Mouse (Mus musculus) urinary bladder, postnatal 25 days (tissue): ENCODE results near the gene Cdk13.
A peak's percentile ranks its signal among the peaks of the same experiment; 100 is the strongest.

ENCODE experiments used
- DNase-seq: peaks from one replicate; pipeline ENCODE4 v3.0.0; 2022; ENCODE audit warnings: low spot score

The Cdk13 gene

GRCm38 (mm10) chr13:17754997-17755396 lies 49.9 kb downstream of the Cdk13 start:
- DNase-seq = no peak

- no peak for DNase-seq
Observed at GRCm38 (mm10) chr13:17728798-17729197, 76.1 kb downstream of the Cdk13 start.

- no peak for DNase-seq
Observed at GRCm38 (mm10) chr13:17727922-17728321, 77.0 kb downstream of the Cdk13 start.

DNA sequence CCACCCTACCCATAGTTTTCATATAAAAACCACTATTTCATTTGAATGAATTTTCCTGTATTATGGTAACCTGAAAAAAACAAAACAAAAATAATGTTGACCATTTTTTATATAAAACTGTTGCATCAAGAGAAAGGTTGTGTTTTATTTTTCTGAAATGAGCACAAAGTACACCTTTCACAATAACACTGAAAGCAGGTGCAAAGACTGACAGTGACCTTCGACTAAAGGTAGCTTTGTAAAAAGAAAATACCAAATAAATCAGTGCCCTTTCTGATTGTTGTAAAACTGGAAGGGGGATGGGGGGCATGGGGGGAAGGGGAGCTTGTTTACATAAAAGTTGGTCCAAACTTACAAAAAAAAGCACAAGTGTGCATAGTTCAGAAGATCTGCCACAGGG lies 87.5 kb downstream of the Cdk13 start:
- DNase-seq = no peak

DNA sequence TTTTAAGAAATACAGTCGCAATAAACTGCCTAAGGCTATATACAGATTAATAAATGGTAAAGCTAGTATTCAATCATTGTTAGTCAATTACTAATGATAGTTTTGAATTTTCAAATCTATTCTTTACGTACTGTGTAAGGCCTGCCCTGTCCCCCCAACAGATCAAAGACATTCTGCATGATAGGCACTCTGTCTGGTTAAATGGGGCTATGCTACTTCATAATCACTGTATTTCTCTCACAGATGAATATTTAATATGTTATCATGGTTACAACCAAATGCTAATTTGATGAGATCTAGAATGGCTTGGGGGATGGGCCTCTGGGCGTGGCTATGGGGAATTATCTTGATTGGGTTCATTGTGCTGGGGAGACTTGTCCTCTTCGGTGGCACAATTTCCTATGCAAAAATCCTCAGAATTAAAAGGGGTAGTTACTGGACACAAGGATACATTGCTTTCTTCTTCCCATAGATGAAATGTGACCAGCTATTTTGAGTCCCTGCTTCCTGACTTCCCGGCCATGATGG lies 96.0 kb downstream of the Cdk13 start:
- no peak for DNase-seq

- no peak for DNase-seq
Observed at GRCm38 (mm10) chr13:17705188-17705826, 99.6 kb downstream of the Cdk13 start.

- DNase-seq = no peak
Observed at GRCm38 (mm10) chr13:17702311-17702710, 102.6 kb downstream of the Cdk13 start.

DNA sequence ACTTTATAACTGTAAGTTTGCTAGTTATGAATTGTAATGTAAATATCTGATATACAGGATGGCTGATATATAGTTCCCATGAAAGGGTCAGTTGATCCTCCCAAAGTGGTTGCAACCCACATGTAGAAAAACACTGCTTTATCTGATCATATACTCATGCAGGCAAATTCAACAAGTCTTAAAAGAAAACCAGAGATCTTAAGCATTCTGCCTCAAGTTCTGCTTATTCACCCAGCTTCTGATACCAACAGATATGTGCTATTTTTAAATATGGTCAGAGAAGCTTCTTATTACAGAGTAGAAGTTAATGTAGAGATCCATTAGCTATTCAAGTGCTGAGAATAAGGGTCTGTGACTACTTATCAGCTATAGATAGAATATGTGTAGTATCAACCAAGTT lies 103.6 kb downstream of the Cdk13 start:
- DNase-seq = no peak

DNA sequence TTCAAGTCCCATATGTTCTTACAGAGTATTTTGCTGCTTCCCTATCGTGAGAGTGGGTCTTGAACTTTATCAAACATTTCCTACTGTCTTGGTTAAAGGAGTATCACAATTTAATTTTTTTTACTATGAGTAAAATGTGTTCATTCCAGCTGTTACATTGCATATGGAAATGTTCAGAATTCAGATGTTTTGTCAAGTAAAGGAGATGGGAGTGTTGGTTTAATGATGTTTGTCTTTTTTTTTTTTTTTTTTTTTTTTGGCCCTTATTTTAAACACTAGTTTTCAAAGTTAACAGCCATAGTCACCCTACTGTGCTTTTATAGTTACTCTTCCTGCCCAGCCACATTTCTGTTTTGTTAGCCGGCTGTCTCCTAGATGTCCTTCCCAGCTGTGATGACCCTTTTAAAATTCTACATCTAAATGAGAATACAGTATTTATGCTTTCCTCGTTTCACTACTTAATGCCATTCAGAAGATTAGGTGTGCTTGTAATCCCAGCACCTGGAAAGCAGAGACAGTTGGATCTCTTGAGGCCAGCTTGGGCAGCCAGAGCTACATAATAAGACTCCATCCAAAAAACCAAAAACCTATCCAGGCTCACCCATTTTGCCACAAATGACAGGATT lies 104.7 kb downstream of the Cdk13 start:
- no peak for DNase-seq

GRCm38 (mm10) chr13:17695898-17696580 lies 108.9 kb downstream of the Cdk13 start:
- no peak for DNase-seq

DNA sequence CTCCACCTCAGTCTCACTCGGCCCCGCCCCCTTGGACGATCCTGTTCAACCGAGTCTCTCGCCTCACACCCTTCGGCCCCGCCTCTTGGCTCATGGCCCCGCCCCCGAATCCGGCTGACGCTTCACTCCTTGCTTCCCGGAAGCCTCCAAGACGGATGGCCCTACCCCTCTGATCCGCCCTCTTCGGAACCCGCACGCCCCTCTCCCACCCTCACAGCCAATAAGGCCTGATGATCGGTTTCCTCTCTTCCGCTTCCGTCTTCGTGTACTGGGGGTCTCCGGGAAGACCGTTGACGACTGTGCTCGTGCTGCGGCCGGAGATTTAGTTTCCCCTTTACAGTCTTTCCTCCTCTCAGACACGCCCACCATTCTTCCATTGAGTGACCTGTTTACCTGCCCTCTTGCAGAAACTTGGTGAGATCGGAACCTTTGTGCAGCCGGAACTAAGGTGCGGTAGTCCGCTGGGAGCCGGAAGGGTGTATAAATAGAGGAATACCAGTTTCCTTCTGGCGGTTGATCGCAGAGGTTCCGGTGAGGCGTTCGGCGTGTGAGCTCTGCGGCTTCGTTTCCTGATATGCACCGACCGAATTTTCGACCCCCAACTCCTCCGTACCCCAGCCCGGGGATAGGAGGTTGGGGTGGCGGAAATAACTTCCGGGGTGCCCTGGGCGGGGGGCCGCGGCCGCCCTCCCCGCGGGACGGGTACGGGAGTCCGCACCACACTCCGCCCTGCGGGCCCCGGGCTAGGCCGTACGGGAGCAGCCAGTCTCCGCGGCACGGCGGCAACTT lies 109.8 kb downstream of the Cdk13 start, which contains the start of the genes Mplkip and Sugct:
Gene Mplkip (plus strand): TSS at position 282 of the 789 bp plus-strand sequence.
Gene Sugct (minus strand): TSS at position 643 of the 789 bp plus-strand sequence.
- DNase-seq = peak; percentile 100

DNA sequence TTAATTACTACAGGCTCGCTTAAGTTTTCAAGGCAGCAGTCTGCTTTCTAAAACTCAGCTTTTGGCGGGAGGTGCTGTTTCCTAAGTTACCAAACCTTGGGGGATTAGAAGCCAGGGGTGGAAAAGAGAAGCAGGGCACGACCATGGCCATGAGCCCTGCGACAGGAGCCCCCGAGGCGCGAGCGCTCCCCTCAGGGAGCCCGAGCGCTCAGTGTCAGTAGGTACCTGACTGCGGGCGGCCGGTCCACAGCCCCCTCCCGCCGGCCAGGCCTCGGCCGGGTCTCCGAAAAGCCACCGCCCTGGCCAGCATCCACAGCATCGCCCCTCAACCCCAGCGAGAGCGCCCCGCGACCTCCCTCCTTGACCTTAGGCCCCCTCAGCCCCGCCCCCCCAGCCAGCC lies 110.5 kb downstream of the Cdk13 start:
- DNase-seq = no peak

- DNase-seq = no peak
Observed at GRCm38 (mm10) chr13:17693816-17694215, 111.1 kb downstream of the Cdk13 start.

GRCm38 (mm10) chr13:17691436-17691835 lies 113.5 kb downstream of the Cdk13 start:
- no peak for DNase-seq

DNA sequence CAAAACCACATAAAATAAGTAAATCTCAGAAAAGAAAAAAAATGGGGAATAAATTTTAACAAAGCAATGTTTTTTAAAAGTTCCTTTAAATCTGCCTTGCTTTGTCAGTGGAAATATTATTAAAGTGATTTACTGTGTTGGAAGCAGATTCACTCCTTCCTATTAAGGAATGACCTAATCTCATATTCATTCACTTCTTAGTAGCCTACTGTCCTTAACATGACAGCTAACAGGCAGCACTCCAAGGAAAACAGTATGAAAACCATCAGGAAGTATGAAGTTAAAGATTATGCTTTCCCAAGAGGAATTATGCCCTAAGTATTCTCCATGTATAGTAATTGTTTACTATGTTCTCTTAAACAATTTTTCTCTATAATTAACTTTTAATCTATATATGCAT lies 114.2 kb downstream of the Cdk13 start:
- no peak for DNase-seq

GRCm38 (mm10) chr13:17689461-17689860 lies 115.4 kb downstream of the Cdk13 start:
- DNase-seq = no peak

- DNase-seq = no peak
Observed at GRCm38 (mm10) chr13:17671122-17671521, 133.8 kb downstream of the Cdk13 start.

DNA sequence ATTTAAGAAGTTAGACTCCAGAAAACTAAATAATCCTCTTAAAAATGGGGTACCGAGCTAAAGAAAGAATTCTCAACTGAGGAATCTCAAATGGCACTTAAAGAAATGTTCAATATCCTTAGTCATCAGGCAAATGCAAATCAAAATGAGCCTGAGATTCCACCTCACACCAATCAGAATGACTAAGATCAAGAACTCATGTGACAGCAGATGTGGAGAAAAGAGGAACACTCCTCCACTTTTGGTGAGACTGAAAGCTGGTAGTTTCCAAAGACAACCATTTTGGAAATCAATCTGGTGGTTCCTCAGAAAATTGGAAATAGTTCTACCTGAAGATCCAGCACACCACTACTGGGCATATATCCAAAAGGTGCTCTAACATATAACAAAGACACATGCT lies 137.5 kb downstream of the Cdk13 start:
- no peak for DNase-seq
